Mouse (Mus musculus): ENCODE results near the gene Olfr799.

Gene Olfr799

GRCm38 (mm10) chr10:129637184-129637583, at the start of gene Olfr799:
Gene Olfr799 (plus strand): TSS chr10:129637484.
- no peak for DNase-seq

DNA sequence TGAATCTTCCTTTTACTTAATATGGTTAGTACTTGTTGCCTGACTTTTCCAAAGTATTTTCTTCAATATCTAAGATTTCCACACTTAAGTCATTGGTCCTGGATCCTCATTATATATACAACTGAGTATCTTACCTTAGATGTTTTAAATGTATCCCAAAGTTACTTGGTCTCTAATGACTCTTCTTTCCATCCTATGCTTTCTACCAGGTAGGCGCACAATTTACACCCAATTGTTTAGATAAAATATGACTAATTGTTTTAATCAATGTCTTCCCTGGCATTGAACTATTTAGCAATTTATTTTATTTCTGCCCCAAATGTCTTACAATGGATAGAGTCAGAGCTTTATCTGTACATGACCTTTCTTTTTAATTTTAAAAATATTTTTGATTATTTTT, 24.8 kb upstream of the Olfr799 start, which contains the start of gene Olfr796:
Gene Olfr796 (minus strand): TSS at position 101 of the 400 bp plus-strand sequence.
- no peak for DNase-seq

- DNase-seq: no peak
Observed at GRCm38 (mm10) chr10:129621724-129622123, 15.6 kb upstream of the Olfr799 start.

GRCm38 (mm10) chr10:129623251-129623650, 14.0 kb upstream of the Olfr799 start:
- no peak for DNase-seq

- DNase-seq: no peak
Observed at GRCm38 (mm10) chr10:129627834-129628233, 9.4 kb upstream of the Olfr799 start, which contains the start of gene Olfr798. Gene Olfr798 (minus strand): TSS chr10:129627934.

DNA sequence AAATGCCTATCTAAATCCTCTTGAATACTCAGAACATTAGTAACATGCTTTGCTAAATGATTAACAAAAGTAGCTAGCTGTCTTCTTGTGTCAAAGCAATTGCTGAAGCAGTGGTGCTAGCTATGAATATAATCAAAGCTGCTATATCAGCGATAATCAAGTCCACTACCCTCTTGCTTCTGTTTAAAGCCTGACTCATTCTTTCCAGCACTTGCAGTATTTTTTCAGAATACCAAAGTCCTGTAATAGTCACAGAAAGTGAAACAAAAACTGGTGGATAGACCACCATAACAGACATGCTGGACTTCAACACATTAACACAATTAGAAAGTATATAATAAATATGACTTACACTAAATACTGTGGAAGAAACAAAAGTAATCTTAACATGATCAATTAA, 14.5 kb downstream of the Olfr799 start:
- DNase-seq: no peak

- no peak for DNase-seq
Observed at GRCm38 (mm10) chr10:129657394-129657793, 20.1 kb downstream of the Olfr799 start, which contains the start of gene Olfr800. Gene Olfr800 (plus strand): TSS chr10:129657694.

DNA sequence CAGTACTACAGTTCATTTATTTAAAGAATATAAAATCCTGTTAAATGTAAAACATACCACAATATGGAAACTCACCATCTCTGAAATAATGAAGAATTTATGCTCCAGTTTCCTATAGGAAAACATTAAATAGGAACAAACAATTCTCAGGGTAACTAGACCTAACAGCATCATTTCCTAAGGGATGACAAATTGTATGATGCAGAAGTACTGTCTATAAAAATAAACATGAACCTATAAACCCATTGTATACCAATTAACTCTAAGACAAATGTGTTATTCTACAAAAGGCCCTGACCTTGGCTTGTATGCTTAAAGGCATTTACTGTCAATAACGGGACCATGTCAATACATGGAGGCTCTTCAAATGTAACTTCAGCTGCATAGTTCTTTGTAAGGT, 36.5 kb downstream of the Olfr799 start, which contains the start of gene Olfr801:
Gene Olfr801 (minus strand): TSS at position 101 of the 400 bp plus-strand sequence.
- no peak for DNase-seq

GRCm38 (mm10) chr10:129688069-129688468, 50.8 kb downstream of the Olfr799 start, which contains the start of gene Olfr802:
Gene Olfr802 (minus strand): TSS chr10:129688169.
- no peak for DNase-seq

DNA sequence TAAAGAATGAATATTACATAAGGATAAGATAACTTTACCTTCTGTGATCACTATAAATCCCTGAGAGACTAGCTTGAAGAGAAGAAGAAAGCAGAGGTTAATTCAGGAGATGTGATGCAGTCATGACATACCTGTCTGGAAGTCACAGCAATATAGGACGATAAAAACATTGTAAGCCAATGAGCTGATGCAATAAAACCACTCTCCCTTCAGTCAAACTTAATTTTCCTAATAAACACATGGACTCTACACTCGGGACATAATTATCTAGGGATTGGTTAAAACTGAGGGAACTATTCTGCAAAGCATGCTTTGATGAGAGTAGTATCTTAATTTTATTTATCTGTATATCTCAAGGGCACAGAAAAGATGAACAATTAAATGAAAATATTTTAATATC, 56.9 kb downstream of the Olfr799 start, which contains the start of gene Olfr803:
Gene Olfr803 (minus strand): TSS at position 101 of the 400 bp plus-strand sequence.
- DNase-seq: no peak
